Mouse (Mus musculus): ENCODE measurements around the gene Fabp1. TPM values are rescaled to one million over a fixed set of nuclear protein-coding genes. Genes with fewer than 3 reads are reported as not detected.

Fabp1 gene
- not detected in 2 replicates for polyA plus RNA-seq (2015; fragmentation: Nextera tagmentation; extraction: Ambion mirVana)

- H3K4me1 ChIP-seq (replicated peaks; ENCODE audit: control insufficient read depth, insufficient read depth, low read length), result no peaks in the 10 kb centered on the region
- no peaks in the 10 kb centered on the region for H3K36me3 ChIP-seq (ENCODE audit: control insufficient read depth, insufficient read depth)
- no peaks in the 10 kb centered on the region for H3K9me3 ChIP-seq (ENCODE audit: control insufficient read depth, low read length)
- no peaks in the 10 kb centered on the region for H3K27me3 ChIP-seq (replicated peaks; ENCODE audit: control insufficient read depth, insufficient read depth, low read length)
- ATAC-seq, result no peak
- no peak within 1 kb of the TSS for H3K9ac ChIP-seq (replicated peaks; ENCODE audit: low read depth, low read length)
- no peak within 1 kb of the TSS for H3K27ac ChIP-seq (ENCODE audit: low read length)
- no peak within 1 kb of the TSS for H3K4me2 ChIP-seq (ENCODE audit: low read length)
- H3K4me3 ChIP-seq (replicated peaks; ENCODE audit: low read length), result no peak within 1 kb of the TSS
- 92% methylated on average over 4 of the region's 4 CpGs for WGBS
These were observed at the start of gene Fabp1 for GRCm38 (mm10) chr6:71199612-71200011. Fabp1 (plus strand) TSS chr6:71199827.

DNA sequence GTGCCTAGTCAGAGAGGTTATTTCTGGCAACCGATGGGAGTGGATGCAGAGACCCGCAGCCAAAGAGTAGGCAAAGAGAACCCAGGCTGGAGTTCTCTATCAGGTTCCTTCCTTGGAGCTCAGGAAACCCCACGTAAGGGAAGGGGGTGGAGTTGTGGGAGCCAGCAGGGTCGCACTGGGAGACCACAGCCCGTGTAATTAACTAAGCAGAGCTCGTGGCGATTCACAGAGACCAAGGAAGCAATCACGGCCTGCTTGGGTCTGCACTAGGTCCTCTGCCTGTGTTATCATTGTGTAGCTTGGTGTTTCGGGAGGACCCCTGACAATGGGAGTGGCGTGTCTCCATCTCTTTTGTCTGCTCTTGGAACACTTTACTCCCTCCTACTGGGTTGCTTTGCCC is 48.5 kb upstream of the Fabp1 start:
- Histone ChIP-seq H3K4me1 (replicated peaks; ENCODE audit: control insufficient read depth, insufficient read depth, low read length) (no peaks in the 10 kb centered on the region), H3K27me3 (replicated peaks; ENCODE audit: control insufficient read depth, insufficient read depth, low read length) (no peaks in the 10 kb centered on the region), H3K9ac (replicated peaks; ENCODE audit: low read depth, low read length) (no peak overlapping the region), H3K9me3 (ENCODE audit: control insufficient read depth, low read length) (no peaks in the 10 kb centered on the region), H3K27ac (ENCODE audit: low read length) (no peak overlapping the region), H3K4me2 (ENCODE audit: low read length) (no peak overlapping the region), H3K36me3 (ENCODE audit: control insufficient read depth, insufficient read depth) (no peaks in the 10 kb centered on the region), H3K4me3 (replicated peaks; ENCODE audit: low read length) (no peak overlapping the region)
- 21% methylated on average over 10 of the region's 10 CpGs for WGBS
- no peak for ATAC-seq

DNA sequence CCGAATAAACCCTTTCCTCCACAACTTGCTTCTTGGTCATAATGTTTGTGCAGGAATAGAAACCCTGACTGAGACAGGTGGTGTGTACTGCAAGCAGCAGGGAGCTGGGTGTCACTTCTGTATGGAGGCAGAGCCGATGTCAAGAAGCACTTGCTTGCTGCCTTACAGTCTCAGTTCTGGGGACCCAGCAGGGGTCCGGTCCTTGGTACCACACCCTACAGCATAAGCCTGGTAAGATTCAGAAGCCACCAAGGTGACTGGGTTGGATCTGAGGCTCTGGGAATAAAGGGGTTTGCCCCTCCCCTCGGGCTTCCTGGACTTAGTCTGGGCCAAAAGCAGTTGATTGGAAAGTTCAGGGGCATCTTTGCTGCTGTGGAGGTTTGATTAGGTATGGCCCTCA is 46.1 kb upstream of the Fabp1 start:
- Histone ChIP-seq H3K4me3 (replicated peaks; ENCODE audit: low read length) (no peak overlapping the region), H3K4me2 (ENCODE audit: low read length) (no peak overlapping the region), H3K9ac (replicated peaks; ENCODE audit: low read depth, low read length) (no peak overlapping the region), H3K36me3 (ENCODE audit: control insufficient read depth, insufficient read depth) (no peaks in the 10 kb centered on the region), H3K27ac (ENCODE audit: low read length) (no peak overlapping the region), H3K27me3 (replicated peaks; ENCODE audit: control insufficient read depth, insufficient read depth, low read length) (no peaks in the 10 kb centered on the region), H3K9me3 (ENCODE audit: control insufficient read depth, low read length) (no peaks in the 10 kb centered on the region), H3K4me1 (replicated peaks; ENCODE audit: control insufficient read depth, insufficient read depth, low read length) (no peaks in the 10 kb centered on the region)
- no peak for ATAC-seq
- 81% methylated on average over 4 of the region's 4 CpGs for WGBS

GRCm38 (mm10) chr6:71154861-71155260 is 44.8 kb upstream of the Fabp1 start:
- ATAC-seq, result no peak
- H3K4me3 ChIP-seq (replicated peaks; ENCODE audit: low read length), result no peak overlapping the region
- no peaks in the 10 kb centered on the region for H3K36me3 ChIP-seq (ENCODE audit: control insufficient read depth, insufficient read depth)
- WGBS, result 80% methylated on average over 6 of the region's 6 CpGs
- no peaks in the 10 kb centered on the region for H3K27me3 ChIP-seq (replicated peaks; ENCODE audit: control insufficient read depth, insufficient read depth, low read length)
- no peak overlapping the region for H3K27ac ChIP-seq (ENCODE audit: low read length)
- no peaks in the 10 kb centered on the region for H3K9me3 ChIP-seq (ENCODE audit: control insufficient read depth, low read length)
- no peak overlapping the region for H3K9ac ChIP-seq (replicated peaks; ENCODE audit: low read depth, low read length)
- no peaks in the 10 kb centered on the region for H3K4me1 ChIP-seq (replicated peaks; ENCODE audit: control insufficient read depth, insufficient read depth, low read length)
- no peak overlapping the region for H3K4me2 ChIP-seq (ENCODE audit: low read length)

DNA sequence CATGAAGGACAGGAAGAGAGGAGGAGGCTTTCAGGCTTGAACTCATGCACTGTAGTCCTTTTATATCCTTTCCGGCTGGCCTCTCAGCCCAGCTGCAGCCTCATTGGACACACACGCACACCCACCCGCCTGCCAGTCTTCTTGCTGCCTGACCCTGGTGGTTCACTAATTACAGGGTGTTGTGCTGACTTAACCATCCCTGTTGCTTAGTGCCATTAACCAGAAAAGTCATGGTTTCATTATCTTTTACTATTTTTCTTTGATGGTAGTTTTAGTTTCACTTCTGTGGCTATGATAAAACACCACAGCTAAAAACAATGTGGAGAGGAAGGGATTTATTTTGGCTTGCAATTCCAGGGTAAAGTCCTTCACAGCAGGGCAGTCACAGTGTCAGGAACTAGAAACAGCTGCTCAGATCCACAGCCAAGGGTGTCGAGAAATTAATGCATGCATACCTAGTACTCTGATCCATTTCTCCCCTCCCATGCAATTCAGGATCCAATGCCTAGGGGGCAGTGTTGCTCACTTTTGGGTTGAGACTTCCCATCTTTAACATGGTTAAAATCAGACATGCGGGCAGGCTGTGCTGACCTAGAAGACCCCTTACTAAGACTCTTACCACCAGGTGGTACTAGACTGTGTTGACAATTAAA is 42.8 kb upstream of the Fabp1 start:
- ATAC-seq, result no peak
- H3K4me1 ChIP-seq (replicated peaks; ENCODE audit: control insufficient read depth, insufficient read depth, low read length), result no peaks in the 10 kb centered on the region
- no peak overlapping the region for H3K27ac ChIP-seq (ENCODE audit: low read length)
- no peak overlapping the region for H3K9ac ChIP-seq (replicated peaks; ENCODE audit: low read depth, low read length)
- 56% methylated on average over 5 of the region's 5 CpGs for WGBS
- no peaks in the 10 kb centered on the region for H3K9me3 ChIP-seq (ENCODE audit: control insufficient read depth, low read length)
- H3K4me3 ChIP-seq (replicated peaks; ENCODE audit: low read length), result no peak overlapping the region
- no peaks in the 10 kb centered on the region for H3K36me3 ChIP-seq (ENCODE audit: control insufficient read depth, insufficient read depth)
- no peak overlapping the region for H3K4me2 ChIP-seq (ENCODE audit: low read length)
- no peaks in the 10 kb centered on the region for H3K27me3 ChIP-seq (replicated peaks; ENCODE audit: control insufficient read depth, insufficient read depth, low read length)

- no peak overlapping the region for H3K4me3 ChIP-seq (replicated peaks; ENCODE audit: low read length)
- WGBS, result 62% methylated on average over 7 of the region's 7 CpGs
- no peak overlapping the region for H3K27ac ChIP-seq (ENCODE audit: low read length)
- no peaks in the 10 kb centered on the region for H3K9me3 ChIP-seq (ENCODE audit: control insufficient read depth, low read length)
- no peaks in the 10 kb centered on the region for H3K4me1 ChIP-seq (replicated peaks; ENCODE audit: control insufficient read depth, insufficient read depth, low read length)
- no peaks in the 10 kb centered on the region for H3K36me3 ChIP-seq (ENCODE audit: control insufficient read depth, insufficient read depth)
- H3K4me2 ChIP-seq (ENCODE audit: low read length), result no peak overlapping the region
- no peak for ATAC-seq
- H3K27me3 ChIP-seq (replicated peaks; ENCODE audit: control insufficient read depth, insufficient read depth, low read length), result no peaks in the 10 kb centered on the region
- no peak overlapping the region for H3K9ac ChIP-seq (replicated peaks; ENCODE audit: low read depth, low read length)
These were observed 38.3 kb upstream of the Fabp1 start for GRCm38 (mm10) chr6:71161290-71161689.

DNA sequence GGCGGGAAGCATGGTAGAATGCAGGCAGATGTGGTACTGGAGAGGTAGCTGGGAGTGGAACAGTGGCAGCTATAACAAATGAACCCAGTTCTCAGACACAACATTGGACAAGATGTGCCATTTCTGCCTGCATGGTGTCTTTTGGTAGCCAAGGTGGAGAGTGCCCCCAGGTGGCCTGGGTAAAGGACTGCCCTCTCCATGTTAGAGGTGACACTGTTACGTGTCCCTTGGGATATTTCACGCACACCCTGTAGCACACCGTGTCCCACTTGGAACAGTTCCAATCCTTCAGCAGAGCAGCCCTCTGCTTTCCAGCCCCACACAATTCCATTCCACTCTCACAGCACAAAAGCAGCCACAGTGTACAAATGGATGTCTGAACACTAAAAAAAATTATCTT is 37.4 kb upstream of the Fabp1 start:
- Histone ChIP-seq H3K9me3 (ENCODE audit: control insufficient read depth, low read length) (no peaks in the 10 kb centered on the region), H3K27ac (ENCODE audit: low read length) (no peak overlapping the region), H3K4me3 (replicated peaks; ENCODE audit: low read length) (no peak overlapping the region), H3K4me1 (replicated peaks; ENCODE audit: control insufficient read depth, insufficient read depth, low read length) (no peaks in the 10 kb centered on the region), H3K9ac (replicated peaks; ENCODE audit: low read depth, low read length) (no peak overlapping the region), H3K36me3 (ENCODE audit: control insufficient read depth, insufficient read depth) (no peaks in the 10 kb centered on the region), H3K27me3 (replicated peaks; ENCODE audit: control insufficient read depth, insufficient read depth, low read length) (no peaks in the 10 kb centered on the region), H3K4me2 (ENCODE audit: low read length) (no peak overlapping the region)
- ATAC-seq, result no peak
- WGBS, result 43% methylated on average over 4 of the region's 4 CpGs

DNA sequence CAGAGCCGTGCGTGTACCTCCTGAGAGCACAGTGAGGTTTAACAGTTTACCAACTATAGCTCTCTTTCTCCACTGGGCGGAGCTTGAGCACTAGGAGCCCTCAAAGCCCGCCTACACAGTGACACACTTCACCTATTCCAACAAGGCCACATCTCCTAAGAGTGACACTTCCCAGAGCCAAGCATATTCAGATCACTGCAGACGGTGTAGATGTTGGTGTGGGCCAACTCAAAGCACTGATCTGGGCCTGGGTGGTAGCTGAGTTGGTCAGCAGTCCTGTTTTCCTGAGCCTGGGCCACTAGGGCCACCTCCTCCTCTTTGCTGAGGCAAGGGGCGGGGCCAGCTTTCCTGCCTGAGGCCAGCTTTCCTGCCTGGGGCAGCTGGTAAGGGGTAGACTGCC is 35.2 kb upstream of the Fabp1 start:
- no peaks in the 10 kb centered on the region for H3K27me3 ChIP-seq (replicated peaks; ENCODE audit: control insufficient read depth, insufficient read depth, low read length)
- H3K4me1 ChIP-seq (replicated peaks; ENCODE audit: control insufficient read depth, insufficient read depth, low read length), result no peaks in the 10 kb centered on the region
- no peak for ATAC-seq
- H3K4me2 ChIP-seq (ENCODE audit: low read length), result no peak overlapping the region
- H3K9me3 ChIP-seq (ENCODE audit: control insufficient read depth, low read length), result no peaks in the 10 kb centered on the region
- 32% methylated on average over 6 of the region's 6 CpGs for WGBS
- no peak overlapping the region for H3K27ac ChIP-seq (ENCODE audit: low read length)
- no peaks in the 10 kb centered on the region for H3K36me3 ChIP-seq (ENCODE audit: control insufficient read depth, insufficient read depth)
- no peak overlapping the region for H3K4me3 ChIP-seq (replicated peaks; ENCODE audit: low read length)
- H3K9ac ChIP-seq (replicated peaks; ENCODE audit: low read depth, low read length), result no peak overlapping the region

DNA sequence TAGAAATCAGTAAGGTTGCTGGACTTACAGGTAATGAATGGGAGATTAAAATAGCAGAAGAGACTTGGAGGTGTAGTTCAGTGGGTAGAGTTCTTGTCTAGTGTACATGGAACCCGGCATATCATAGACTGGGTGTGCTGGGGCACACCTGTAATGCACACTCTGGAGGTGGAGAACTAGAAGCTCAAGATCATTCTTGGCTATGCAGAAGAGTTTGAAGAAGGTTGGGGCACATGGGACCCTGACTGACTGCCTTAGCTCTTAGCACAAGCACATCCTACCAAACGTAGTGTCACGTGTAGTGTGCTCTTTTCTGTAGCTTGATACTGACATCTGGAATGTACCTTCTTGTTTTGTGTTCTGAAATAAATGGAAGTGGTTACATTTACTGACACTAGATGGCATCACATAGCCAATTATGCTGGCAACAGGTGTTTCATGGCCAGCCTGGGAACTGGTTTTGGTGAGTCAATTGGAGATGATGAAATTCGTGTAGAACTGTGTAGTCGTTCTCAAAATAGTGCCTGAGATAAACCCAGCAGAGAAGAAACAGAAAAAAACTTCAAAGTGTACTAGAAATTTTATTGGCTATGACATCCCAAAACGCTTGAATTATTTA is 33.0 kb upstream of the Fabp1 start:
- Histone ChIP-seq H3K4me1 (replicated peaks; ENCODE audit: control insufficient read depth, insufficient read depth, low read length) (no peaks in the 10 kb centered on the region), H3K27me3 (replicated peaks; ENCODE audit: control insufficient read depth, insufficient read depth, low read length) (no peaks in the 10 kb centered on the region), H3K36me3 (ENCODE audit: control insufficient read depth, insufficient read depth) (no peaks in the 10 kb centered on the region), H3K27ac (ENCODE audit: low read length) (no peak overlapping the region), H3K9me3 (ENCODE audit: control insufficient read depth, low read length) (no peaks in the 10 kb centered on the region), H3K4me2 (ENCODE audit: low read length) (no peak overlapping the region), H3K4me3 (replicated peaks; ENCODE audit: low read length) (no peak overlapping the region), H3K9ac (replicated peaks; ENCODE audit: low read depth, low read length) (no peak overlapping the region)
- ATAC-seq, result no peak
- WGBS, result 45% methylated on average over 6 of the region's 6 CpGs
